Mouse (Mus musculus) limb, embryonic 14.5 days (tissue): ENCODE results near the gene Actrt2. TPM values are rescaled to one million over a fixed set of nuclear protein-coding genes. Genes with fewer than 3 reads are reported as not detected.

Source experiments
- ATAC-seq: fragments of 200-750 bp; cut with Nextera tagmentation; 2 replicates; pipeline ENCODE4 v1.8.0; 2017; ENCODE audit warnings: low read depth, moderate number of reproducible peaks, moderate TSS enrichment; ENCODE audit not compliant: low FRiP score
- DNase-seq: peaks from one replicate; pipeline ENCODE4 v3.0.0-alpha.2; 2015; ENCODE audit warnings: low spot score
- H3K27ac ChIP-seq: fragments of 300-500 bp; sonication (generic); replicated peaks from 2 replicates; pipeline ENCODE4 v1.5.1; 2014; ENCODE audit warnings: low read depth, mild to moderate bottlenecking, low read length, moderate library complexity, mixed read lengths
- H3K27me3 ChIP-seq: fragments of 300-500 bp; sonication (generic); 2 replicates; pipeline ENCODE4 v1.6.1; 2014; ENCODE audit warnings: low read length, mixed read lengths; ENCODE audit not compliant: control insufficient read depth, insufficient read depth
- H3K36me3 ChIP-seq: fragments of 300-500 bp; sonication (generic); 2 replicates; pipeline ENCODE4 v1.6.1; 2014; ENCODE audit warnings: mild to moderate bottlenecking, low read length, moderate library complexity, mixed read lengths; ENCODE audit not compliant: control insufficient read depth, insufficient read depth
- H3K4me1 ChIP-seq: fragments of 300-500 bp; sonication (generic); 2 replicates; pipeline ENCODE4 v1.6.1; 2014; ENCODE audit warnings: antibody characterized with exemption, low read length, mixed read lengths; ENCODE audit not compliant: control insufficient read depth, insufficient read depth
- H3K4me2 ChIP-seq: fragments of 300-500 bp; sonication (generic); replicated peaks from 2 replicates; pipeline ENCODE4 v1.6.1; 2014; ENCODE audit warnings: low read depth, mild to moderate bottlenecking, low read length, moderate library complexity; ENCODE audit not compliant: severe bottlenecking
- H3K4me3 ChIP-seq: fragments of 300-500 bp; sonication (generic); replicated peaks from 2 replicates; pipeline ENCODE4 v1.5.1; 2014; ENCODE audit warnings: low read length
- H3K9ac ChIP-seq: fragments of 300-500 bp; sonication (generic); 2 replicates; pipeline ENCODE4 v1.6.1; 2014; ENCODE audit warnings: mild to moderate bottlenecking, low read depth, low read length, moderate library complexity; ENCODE audit not compliant: severe bottlenecking
- H3K9me3 ChIP-seq: fragments of 300-500 bp; sonication (generic); 2 replicates; pipeline ENCODE4 v1.6.1; 2016; ENCODE audit warnings: low read length; ENCODE audit not compliant: control insufficient read depth
- POLR2A ChIP-seq: fragments of 200-500 bp; IDR thresholded peaks from 2 replicates; pipeline ENCODE4 v1.8.0; 2012; ENCODE audit warnings: inconsistent platforms, mild to moderate bottlenecking, moderate library complexity, borderline replicate concordance; ENCODE audit not compliant: insufficient read depth, insufficient read length; ENCODE audit errors: extremely low read depth
- WGBS: fragments of 180-500 bp; shearing (Covaris S2); extraction: QIAGEN DNeasy Blood & Tissue Kit; methylation state at CpG from one replicate; pipeline ENCODE4 v1.1.7; 2014; 5-methylcytosine and 5-hydroxymethylcytosine counted together
- polyA plus RNA-seq, 2 experiments: library from polyadenylated mRNA; depleted of rRNA in 1 of 2; stranded (reverse) in 1 of 2; unstranded in 1 of 2; fragments of >200 nt; fragmentation: Nextera tagmentation in 1 of 2; extraction: Ambion mirVana in 1 of 2; gene quantifications; 2 replicates each; pipeline versions ENCODE4 v1.2.1 to v1.2.3; 2012 to 2014

Actrt2 gene
- polyA plus RNA-seq, 2 experiments = not detected

- H3K27ac ChIP-seq = no peak overlapping the region
- no peak overlapping the region for H3K9ac ChIP-seq
- 6% methylated on average over 12 of the region's 12 CpGs for WGBS
- H3K36me3 ChIP-seq = no peaks in the 10 kb centered on the region
- no peak; the same call in 1 of the 2 replicates for ATAC-seq
- peak overlapping the region; percentile 34 for H3K4me2 ChIP-seq
- no peaks in the 10 kb centered on the region for H3K9me3 ChIP-seq
- TF ChIP-seq POLR2A = no peak
- H3K27me3 ChIP-seq = 0 out of 2 replicates have a peak, but pooled peaks cover 6% of the 10 kb centered on the region
- DNase-seq = peak; percentile 61
- H3K4me1 ChIP-seq = peaks cover 35% of the 10 kb centered on the region
- no peak overlapping the region for H3K4me3 ChIP-seq
Observed at GRCm38 (mm10) chr4:154674541-154674940, 6.9 kb upstream of the Actrt2 start.

- 67% methylated on average over 4 of the region's 4 CpGs for WGBS
- Histone ChIP-seq H3K27me3 (0 out of 2 replicates have a peak, but pooled peaks cover 6% of the 10 kb centered on the region), H3K4me2 (no peak overlapping the region), H3K9me3 (no peaks in the 10 kb centered on the region), H3K36me3 (no peaks in the 10 kb centered on the region), H3K4me1 (peaks cover 35% of the 10 kb centered on the region), H3K27ac (no peak overlapping the region), H3K9ac (no peak overlapping the region), H3K4me3 (no peak overlapping the region)
- ATAC-seq = no peak
- no peak for TF ChIP-seq POLR2A
- no peak for DNase-seq
Observed at GRCm38 (mm10) chr4:154673986-154674385, 6.3 kb upstream of the Actrt2 start.

GRCm38 (mm10) chr4:154672027-154672426 is 4.4 kb upstream of the Actrt2 start:
- H3K27ac ChIP-seq = no peak overlapping the region
- ATAC-seq (no peak), DNase-seq (no peak)
- H3K9ac ChIP-seq = no peak overlapping the region
- H3K4me3 ChIP-seq = no peak overlapping the region
- TF ChIP-seq POLR2A = no peak
- no peaks in the 10 kb centered on the region for H3K36me3 ChIP-seq
- H3K27me3 ChIP-seq = 0 out of 2 replicates have a peak, but pooled peaks cover 6% of the 10 kb centered on the region
- peaks cover 35% of the 10 kb centered on the region for H3K4me1 ChIP-seq
- H3K4me2 ChIP-seq = no peak overlapping the region
- WGBS = 18% methylated on average over 1 of the region's 1 CpGs
- H3K9me3 ChIP-seq = no peaks in the 10 kb centered on the region

- ATAC-seq (peak; percentile 36; the same call in 1 of the 2 replicates), DNase-seq (no peak)
- no peak for TF ChIP-seq POLR2A
- WGBS = 11% methylated on average over 8 of the region's 8 CpGs
- no peak overlapping the region for H3K4me3 ChIP-seq
- H3K27ac ChIP-seq = 0 out of 2 replicates have a peak overlapping the region, but pooled peaks have one; percentile 33
- no peak overlapping the region for H3K9ac ChIP-seq
- H3K36me3 ChIP-seq = no peaks in the 10 kb centered on the region
- H3K9me3 ChIP-seq = no peaks in the 10 kb centered on the region
- peaks cover 35% of the 10 kb centered on the region for H3K4me1 ChIP-seq
- H3K4me2 ChIP-seq = no peak overlapping the region
- H3K27me3 ChIP-seq = 0 out of 2 replicates have a peak, but pooled peaks cover 1% of the 10 kb centered on the region
Observed at GRCm38 (mm10) chr4:154671232-154671912, 3.7 kb upstream of the Actrt2 start.

- Histone ChIP-seq H3K27ac (no peak overlapping the region), H3K4me3 (no peak overlapping the region), H3K4me1 (peaks cover 7% of the 10 kb centered on the region), H3K27me3 (no peaks in the 10 kb centered on the region), H3K9ac (no peak overlapping the region), H3K9me3 (no peaks in the 10 kb centered on the region), H3K4me2 (no peak overlapping the region), H3K36me3 (no peaks in the 10 kb centered on the region)
- DNase-seq = no peak
- 54% methylated on average over 12 of the region's 12 CpGs for WGBS
- TF ChIP-seq POLR2A = no peak
- ATAC-seq = no peak
Observed at GRCm38 (mm10) chr4:154662681-154663215, 4.9 kb downstream of the Actrt2 start.
